Mouse (Mus musculus) bone marrow macrophage, adult 2 months (primary cell): ENCODE measurements around the gene Gm49711.

Experiments
- CTCF ChIP-seq: IDR thresholded peaks from 2 replicates; pipeline ENCODE4 v1.5.1; 2012; ENCODE audit warnings: low read depth, mild to moderate bottlenecking, low read length, moderate library complexity
- POLR2A ChIP-seq: IDR thresholded peaks from 2 replicates; pipeline ENCODE4 v1.6.1; 2012; ENCODE audit warnings: mild to moderate bottlenecking, low read depth, low read length, borderline replicate concordance

DNA sequence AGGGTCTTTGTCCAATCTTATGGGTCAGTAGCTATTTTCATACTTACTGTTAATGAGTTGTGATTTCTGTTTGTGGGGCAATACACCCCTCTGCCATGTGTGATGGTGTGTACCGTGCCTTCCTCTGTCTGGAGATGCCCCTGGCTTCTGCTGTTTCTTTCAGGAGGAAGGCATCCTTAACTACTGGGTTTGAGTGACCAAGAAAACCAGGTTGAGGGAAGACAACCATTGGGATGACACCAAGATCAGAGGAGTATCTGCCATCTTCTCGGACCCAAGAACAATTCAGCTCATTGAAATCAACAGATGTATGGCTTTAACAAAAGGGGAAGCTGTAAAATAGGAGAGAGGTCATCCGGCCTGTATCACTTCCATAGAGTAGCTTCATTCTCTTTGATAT, 24.8 kb upstream of the Gm49711 start:
- no peak for TF ChIP-seq CTCF
- TF ChIP-seq POLR2A: no peak
